Mouse (Mus musculus): ENCODE data around the gene Tpm3.
A peak's percentile ranks its signal among the peaks of the same experiment; 100 is the strongest.

- TF ChIP-seq POLR2A (IDR thresholded peaks at IDR 0.05; ENCODE audit: control insufficient read depth in 1 of 2, insufficient read depth in 1 of 2, low read depth in 1 of 2, low read length in 2 of 2, poor library complexity in 1 of 2) (no peak), JUND (IDR thresholded peaks at IDR 0.05; ENCODE audit: low read depth, low read length) (no peak), EP300 (IDR thresholded peaks at IDR 0.05; ENCODE audit: low read depth in 1 of 2, low read length in 2 of 2) (no peak), CHD2 (IDR thresholded peaks at IDR 0.05; ENCODE audit: low read length) (no peak), SMC3 (IDR thresholded peaks at IDR 0.05; ENCODE audit: low read depth, low read length) (peak; percentile 53), TBP (IDR thresholded peaks at IDR 0.05; ENCODE audit: low read depth, low read length) (no peak), ZC3H11A (IDR thresholded peaks at IDR 0.05; ENCODE audit: low read depth, low read length) (peak; percentile 19; the same call in 1 of the 2 replicates), ZNF384 (IDR thresholded peaks at IDR 0.05; ENCODE audit: low read depth, low read length) (peak; percentile 88), MAX (IDR thresholded peaks at IDR 0.05; ENCODE audit: low read length) (no peak)
These were observed 41.9 kb downstream of the Tpm3 start for GRCm38 (mm10) chr3:90114342-90114741.
